Mouse (Mus musculus): ENCODE measurements around the gene Nde1.

DNA sequence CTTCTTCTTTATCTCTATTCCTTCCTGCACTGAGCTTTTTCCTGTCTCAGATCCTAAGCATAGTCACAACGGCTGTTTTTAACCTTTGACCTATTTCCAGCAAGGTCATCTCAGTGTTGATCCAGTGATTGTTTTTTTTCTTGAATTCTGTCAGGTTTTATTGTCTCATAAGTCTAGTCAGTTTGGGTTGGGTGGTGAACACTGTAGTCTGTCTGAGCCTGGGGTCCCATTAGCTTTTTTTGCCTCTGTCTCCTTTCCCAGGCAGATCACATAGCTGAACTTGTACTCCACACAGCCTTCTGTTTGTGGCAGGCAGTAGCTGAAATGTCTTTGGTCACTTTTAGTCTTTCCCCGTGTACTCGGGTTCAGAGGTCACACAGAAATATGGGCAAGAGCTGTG lies 15.0 kb downstream of the Nde1 start:
- TF ChIP-seq CTCF (IDR thresholded peaks at IDR 0.05; ENCODE audit: low read depth, low read length) (no peak), POLR2A (IDR thresholded peaks at IDR 0.05; ENCODE audit: insufficient read depth, low read length) (no peak)

Measured in ES-Bruce4 (cell line).